Mouse (Mus musculus): Measurements from ENCODE around the gene Cdc42bpa.

The Cdc42bpa gene

DNA sequence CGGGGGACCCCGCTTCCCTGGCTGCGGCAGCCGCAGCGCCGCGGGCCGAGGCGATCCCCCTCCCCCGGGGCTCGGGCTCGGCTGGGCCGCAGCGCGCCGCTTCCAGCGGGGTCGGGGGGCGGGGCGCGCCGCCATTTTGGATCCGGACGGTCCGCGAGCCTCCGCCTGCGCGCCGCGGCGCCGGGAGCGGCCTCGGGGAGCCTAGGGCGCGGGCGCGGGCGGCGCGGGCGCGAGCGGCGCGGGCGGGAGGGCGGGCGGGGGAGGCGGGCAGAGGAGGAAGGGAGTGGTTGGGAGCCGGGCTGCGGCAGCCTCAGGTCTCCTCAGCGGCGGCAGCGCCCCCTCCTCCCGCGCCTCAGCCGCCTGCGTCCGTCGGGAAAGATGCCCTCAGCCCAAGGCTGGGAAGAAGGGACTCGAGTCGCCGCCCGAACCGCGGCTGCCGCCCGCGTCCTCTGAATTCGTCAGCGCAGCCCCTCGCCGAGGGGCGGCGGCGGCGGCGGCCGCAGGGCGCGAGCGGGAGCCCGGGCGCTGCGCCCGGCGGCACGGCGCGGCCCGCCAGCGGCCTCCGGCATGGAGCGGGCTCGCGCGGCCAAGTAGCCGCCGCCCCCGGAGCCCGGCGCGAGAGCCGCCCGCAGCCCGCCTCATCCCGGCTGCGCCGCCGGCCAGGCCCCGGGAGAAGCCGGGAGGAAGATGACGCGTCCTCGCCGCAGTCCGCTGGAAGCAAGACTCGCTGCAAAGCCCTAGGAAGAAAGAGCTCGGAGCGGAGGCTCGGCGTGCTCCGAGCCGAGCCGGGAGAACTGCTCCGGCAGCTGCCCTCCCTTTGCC is at the start of gene Cdc42bpa:
Cdc42bpa (plus strand) TSS at position 752 of the 822 bp plus-strand sequence.
- DNase-seq, result peak; percentile 87 to 92

DNA sequence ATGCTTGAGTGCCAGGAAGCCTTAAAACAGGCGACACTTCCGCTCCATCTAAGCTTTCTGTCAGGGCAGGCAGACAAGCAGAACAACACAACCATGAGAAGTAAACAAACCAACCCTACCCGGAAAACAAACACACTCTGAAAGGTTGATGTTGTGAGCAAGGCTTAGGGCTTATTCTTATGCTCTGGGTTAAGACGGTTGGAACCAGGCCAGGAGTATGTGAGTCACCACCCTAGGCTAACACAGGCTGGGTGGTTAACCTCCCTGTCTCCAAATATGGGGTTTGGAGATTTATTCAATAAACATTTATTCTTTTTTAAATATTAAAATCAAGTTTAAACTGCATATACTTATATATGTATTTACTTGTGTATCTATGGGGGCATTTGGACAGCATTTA is 46.8 kb upstream of the Cdc42bpa start:
- DNase-seq, result peak; percentile 31 to 46

DNA sequence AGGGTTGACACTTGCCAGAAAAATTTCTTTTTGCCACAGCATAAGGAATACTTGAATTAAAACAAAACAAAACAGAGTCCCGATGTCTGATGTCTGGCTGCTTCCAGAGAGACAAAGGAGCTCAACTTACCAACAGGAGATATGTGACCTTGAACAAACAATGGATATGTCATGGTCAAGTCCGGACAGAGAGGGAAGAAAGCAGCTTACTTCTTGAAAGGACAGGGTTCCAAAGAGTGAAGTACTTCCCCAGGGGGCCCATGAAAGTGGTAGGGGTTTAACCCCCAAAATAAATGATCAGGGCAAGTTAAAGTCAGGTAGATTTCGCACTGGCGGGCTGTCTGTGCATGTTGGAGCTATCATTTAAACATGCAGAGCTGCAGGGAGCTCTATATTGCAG is 43.2 kb upstream of the Cdc42bpa start:
- no peak for DNase-seq

GRCm38 (mm10) chr1:179917481-179917880 is 42.8 kb upstream of the Cdc42bpa start:
- no peak for DNase-seq

DNA sequence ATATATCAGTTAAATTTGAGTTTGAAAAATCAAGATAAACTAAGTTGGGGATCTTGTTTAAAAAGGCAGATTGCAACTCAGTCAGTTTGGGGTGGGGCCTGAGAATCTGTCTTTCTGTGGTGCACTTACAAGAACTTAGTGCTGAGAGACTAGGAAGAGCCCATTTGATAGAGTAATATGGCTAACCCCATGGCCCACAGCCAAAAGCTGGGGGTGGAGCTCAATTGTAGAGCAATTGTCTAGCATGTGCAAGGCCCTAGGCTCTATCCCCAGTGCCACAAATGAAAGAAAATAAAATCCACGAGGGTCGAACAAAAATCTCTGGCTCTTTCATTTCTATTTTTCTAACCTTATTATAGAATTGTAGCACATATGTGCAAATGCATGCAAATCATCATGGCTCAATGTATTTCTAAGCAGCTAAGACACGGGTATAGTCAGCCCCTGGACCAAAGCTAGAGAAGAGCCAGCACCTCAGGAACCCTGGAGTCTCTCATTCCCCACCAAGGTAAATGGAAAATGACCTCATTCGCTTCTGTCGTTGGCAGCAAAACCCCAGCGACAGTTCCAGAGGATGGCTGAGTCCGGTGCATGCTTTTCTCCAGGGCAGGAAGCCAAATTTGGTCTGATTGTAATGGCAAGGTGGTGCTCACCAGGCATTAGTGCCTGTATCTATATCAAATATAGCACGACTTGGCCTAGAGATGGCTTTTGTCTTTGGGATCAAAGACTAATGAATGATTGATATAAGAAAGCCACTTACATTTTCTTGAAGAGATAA is 40.4 kb upstream of the Cdc42bpa start:
- no peak for DNase-seq

- DNase-seq, result peak in 1 of 2 experiments; percentile 22
Observed at GRCm38 (mm10) chr1:179923661-179924405, 36.4 kb upstream of the Cdc42bpa start.

DNA sequence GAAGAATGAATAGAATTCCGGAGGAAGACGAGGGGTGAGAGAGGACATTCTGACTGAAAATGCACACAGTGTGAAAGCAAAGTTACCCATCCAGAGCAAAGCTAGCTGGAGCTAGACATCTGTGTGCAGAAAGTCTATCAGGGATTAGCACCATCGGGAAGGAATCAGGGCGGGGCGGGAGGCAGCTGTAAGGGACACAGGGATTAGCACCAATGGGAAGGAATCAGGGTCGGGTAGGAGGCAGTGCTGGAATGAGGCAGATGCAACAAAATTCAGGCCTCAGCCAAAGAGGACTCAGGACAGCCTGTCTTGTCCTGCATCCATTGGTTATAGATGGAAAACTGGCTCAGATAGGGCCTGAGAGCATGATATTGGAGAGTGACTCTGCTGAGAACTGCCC is 34.0 kb upstream of the Cdc42bpa start:
- no peak for DNase-seq

DNA sequence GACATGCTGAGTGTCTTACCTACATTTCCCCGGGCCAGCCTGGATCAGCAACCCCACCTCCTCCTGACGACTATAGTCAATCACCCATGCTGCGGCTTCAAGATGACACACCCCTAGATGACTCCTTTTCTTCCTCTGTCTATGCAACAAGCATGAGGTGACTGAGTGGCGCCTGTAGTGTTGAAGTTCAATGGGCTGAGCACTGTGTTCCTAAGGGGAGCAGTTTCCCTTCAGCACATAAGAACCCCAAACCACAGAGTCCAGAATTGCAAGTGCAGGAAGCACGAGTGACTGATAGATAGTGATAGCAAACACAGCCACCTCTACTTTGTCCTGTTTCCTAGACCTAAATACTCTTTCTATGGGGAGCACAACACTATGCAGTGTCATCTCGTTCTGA is 33.2 kb upstream of the Cdc42bpa start:
- no peak for DNase-seq

- DNase-seq, result peak; percentile 32 to 51
Observed at GRCm38 (mm10) chr1:179928822-179929221, 31.4 kb upstream of the Cdc42bpa start.

- no peak for DNase-seq
Observed at GRCm38 (mm10) chr1:179931247-179931646, 29.0 kb upstream of the Cdc42bpa start.

DNA sequence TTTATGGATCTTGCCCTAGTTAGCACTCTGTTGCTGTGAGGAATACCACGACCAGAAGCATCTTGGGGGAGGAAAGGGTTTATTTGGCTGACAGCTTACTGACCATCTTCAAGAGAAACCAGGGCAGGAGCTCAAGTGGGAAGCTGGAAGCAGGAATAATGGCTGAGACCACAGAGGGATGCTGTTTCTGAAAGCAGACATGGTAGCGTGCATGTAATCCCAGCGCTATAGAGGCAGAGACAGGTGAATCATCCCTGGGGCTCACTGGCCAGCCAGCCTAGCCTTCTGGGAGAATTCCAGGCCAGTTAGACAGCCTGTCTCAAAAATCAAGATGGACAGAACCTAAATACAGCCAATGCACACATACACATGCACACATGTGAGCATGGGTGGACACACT is 26.2 kb upstream of the Cdc42bpa start:
- DNase-seq, result no peak

DNA sequence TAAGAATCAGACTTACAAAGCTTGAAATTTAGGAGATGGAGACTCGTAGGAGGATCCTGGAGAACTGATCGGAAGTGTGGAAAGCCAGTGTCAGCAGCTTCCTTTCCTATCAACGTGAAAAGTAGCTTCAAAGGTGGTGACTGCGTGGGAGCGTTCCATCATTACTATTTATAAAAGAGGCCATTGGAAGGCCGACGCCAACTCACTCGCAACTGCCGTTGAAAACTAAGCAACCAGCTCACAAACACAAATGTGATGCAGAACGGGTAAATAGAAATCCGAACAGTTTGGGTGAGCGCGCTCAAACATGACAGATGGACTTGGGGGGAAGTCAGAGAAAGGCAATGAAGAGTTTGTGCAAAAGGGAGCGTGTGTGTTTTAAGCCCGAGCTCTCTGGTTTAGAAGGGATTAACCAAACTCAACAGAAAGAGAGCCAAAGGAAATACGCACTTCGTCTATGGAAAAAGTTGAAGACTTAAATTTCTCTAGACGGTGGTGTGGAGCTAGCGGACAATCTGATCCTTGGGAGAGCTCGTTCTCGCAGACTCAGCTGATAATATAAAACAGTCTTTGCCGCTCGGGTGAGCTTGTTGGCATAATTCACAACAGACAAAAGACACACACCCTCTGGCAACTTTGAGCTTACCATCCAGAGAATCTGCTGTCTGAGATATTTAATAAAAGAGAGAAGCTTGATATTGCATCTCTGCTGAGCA is 20.0 kb upstream of the Cdc42bpa start:
- no peak for DNase-seq

GRCm38 (mm10) chr1:179940787-179941352 is 19.4 kb upstream of the Cdc42bpa start:
- DNase-seq, result peak; percentile 25 to 51

GRCm38 (mm10) chr1:179945017-179945416 is 15.3 kb upstream of the Cdc42bpa start:
- DNase-seq, result no peak

DNA sequence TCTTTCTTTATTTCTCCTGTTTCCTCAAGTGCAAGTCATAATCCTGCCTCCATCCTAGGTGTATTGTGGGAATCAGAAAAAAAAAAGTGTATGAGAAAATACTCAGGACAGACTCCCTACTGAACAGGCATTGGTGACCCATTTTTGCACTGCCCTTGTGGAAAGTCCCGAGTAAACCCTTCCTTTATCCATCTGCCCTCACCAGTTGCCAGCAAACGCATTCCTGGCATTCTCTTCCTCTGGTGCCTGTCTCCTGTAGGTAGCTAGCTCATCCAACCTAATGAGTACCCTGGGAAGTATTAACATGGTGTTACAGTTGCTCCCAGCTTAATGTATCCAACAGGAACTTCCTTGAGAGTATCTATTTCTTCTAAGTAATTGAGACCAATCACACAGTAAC is 13.7 kb upstream of the Cdc42bpa start:
- no peak for DNase-seq

DNA sequence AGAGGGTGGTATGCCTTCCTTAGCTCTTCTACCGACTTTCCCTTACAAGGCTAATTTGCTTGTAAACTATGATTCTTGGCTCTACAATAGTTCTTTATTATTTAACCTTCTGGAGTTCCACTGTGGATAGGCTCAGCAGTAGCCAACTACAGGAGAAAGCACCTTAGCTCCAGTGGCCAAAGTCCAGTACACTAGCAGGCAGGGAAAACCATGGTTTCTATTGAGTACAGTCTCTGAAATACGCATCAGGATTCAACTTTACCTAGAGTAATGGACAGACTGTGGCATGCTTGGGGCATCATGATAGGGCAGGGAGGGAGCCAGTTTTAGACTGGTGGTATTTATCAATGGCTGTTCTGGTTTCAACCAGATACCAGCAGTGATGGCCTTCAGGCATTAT is 12.6 kb upstream of the Cdc42bpa start:
- DNase-seq, result no peak

DNA sequence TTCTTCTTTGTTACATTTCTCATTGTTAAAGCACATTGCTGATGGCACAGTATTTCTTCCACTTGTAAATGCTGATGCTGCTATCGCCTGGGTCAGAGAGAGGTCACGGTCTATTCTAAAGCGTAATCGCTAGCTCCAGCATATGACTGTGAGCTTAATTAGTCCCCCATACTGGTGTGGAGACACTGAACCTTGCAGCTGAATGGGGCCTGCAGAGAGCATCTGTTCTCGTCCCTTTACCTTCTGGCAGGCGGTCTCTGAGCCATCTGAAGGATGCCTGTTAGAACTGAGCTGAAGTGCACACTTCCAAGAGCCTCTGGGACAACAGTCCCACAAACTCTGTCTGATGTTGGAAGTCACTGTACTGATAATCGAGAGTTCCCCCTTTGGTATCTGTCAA is 8.7 kb upstream of the Cdc42bpa start:
- DNase-seq, result no peak

DNA sequence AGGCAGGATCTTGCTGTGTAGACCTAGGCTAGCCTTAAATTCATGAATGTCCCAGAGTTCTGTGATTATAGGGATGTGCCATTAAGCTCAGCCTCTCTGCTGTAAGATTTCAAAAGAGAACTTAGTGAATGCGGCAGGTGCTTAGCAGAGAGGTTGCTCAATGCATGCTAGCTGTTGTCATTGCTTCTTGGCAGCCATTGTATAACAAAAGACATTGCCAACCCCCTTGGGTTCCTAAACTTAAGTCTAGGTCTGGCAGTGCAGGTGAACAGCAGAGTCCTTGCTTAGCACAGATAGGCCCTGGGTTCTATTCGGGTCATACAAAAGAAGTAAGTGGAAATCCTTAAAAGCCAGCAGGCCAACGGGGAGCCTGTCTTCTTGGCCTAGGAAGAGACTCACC is 7.0 kb upstream of the Cdc42bpa start:
- DNase-seq, result no peak

DNA sequence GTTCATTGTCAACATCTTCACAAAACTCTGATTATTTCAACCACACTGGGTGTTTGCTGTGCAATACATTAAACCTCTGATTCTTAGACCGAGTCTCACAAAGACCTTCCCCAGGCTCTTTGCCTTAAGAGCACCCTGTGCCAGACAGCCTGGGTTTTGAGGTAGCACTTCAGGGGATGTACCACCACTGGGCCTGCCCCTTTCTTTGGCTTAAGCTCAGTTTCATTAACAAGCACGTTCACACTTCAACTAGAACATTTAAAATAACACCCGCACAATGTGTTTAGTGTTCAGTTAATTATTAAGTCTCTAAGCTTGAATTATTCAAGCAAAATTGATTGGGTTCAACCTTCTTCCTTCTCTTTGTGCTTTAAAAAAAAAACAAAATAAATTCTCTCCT is 2.8 kb upstream of the Cdc42bpa start:
- DNase-seq, result peak in 1 of 2 experiments; percentile 29

DNA sequence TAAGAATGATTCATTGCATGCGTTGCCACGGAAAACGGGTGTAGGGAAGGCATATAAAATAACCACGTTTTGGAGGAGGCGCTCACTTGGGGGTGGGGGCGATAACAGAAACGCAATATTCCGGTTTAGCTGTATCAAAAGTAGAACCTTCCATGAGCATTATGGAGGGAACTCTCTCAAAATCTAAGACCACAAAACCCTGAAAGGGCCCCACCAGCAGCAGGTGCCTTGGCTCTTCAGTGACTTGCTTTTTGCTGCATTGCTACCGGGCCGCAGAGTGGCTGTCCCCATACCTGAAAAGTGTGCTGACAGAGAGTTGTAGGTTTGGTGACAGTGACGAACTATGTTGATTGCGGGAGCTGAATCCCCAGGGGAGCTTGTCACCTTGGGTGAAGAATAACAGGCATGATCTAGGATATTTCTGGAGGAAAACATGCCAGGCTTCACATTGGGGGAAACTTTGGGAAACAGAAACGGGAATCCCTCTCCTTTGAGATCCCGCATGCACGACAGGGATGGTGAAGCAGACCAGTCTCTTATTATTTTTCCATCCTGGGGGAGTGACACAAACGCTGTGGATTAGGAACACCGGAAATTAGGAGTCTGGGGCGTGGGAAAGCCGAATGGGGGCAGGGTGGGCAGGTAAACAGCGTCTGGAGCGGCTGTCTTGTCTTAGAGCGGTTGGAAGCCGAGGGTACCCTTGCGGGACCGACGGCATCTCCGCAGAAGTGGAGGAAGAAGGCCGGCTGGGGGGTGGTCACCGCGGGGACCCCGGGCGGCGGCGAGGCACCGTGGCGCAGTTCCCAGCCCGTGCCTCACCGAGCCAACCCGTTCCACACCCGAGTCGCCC is 1.2 kb upstream of the Cdc42bpa start:
- DNase-seq, result peak; percentile 71 to 78

DNA sequence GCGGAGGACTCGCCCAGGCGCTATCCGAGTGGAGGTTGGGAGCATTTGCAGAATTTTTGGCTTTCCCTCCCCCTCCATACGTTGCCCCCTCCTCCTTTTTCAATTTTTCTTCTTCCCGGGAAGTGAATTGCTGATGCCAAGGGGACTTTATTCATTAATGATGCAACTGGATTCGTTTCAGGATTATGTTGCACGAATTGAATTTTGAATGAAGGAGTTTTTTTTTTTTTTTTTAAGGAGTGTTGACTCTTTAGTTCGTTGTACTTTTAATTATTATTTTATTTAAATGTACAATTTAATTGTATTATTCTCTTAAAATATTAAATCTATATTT is 238 bp downstream of the Cdc42bpa start:
- no peak for DNase-seq
